Mouse (Mus musculus): Measurements from ENCODE around the gene Emilin1. TPM values are rescaled to one million over a fixed set of nuclear protein-coding genes. Genes with fewer than 3 reads are reported as not detected.
A peak's percentile ranks its signal among the peaks of the same experiment; 100 is the strongest.

Gene Emilin1
- polyA plus RNA-seq, 1 experiment from 2014 or later: 173 TPM

GRCm38 (mm10) chr5:30889088-30889754 lies 24.0 kb upstream of the Emilin1 start:
- under 1% methylated on average over 24 of the region's 42 CpGs for WGBS
- Histone ChIP-seq H3K4me1 (ENCODE audit: control insufficient read depth, insufficient read depth, low read length) (peaks cover 18% of the 10 kb centered on the region), H3K4me2 (ENCODE audit: low read depth, low read length) (peak overlapping the region; percentile 88), H3K9ac (ENCODE audit: low read depth, low read length) (peak overlapping the region; percentile 89), H3K27ac (ENCODE audit: low read length) (peak overlapping the region; percentile 98), H3K36me3 (ENCODE audit: control insufficient read depth, insufficient read depth, low read length) (peaks cover 13% of the 10 kb centered on the region), H3K9me3 (ENCODE audit: control insufficient read depth, low read length) (no peaks in the 10 kb centered on the region), H3K27me3 (replicated peaks; ENCODE audit: control insufficient read depth, insufficient read depth, low read length) (no peaks in the 10 kb centered on the region), H3K4me3 (ENCODE audit: low read length) (peak overlapping the region; percentile 87)
- peak; percentile 32 for ATAC-seq

DNA sequence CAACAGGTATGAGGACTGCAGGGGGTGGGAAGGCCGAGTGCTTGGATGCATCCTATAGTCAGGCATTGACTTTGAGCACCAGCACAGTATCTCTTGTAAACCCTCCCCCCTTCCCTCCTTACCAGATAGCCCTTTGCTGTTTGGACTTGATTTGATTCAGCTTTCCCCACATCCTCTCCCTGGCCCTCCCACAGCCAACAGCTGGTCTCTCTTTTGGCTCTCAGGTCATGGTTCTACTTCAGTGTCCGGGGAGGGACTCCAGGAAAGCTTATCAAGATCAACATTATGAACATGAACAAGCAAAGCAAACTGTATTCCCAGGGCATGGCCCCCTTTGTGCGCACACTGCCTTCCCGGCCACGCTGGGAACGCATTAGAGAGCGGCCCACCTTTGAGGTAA lies 22.8 kb upstream of the Emilin1 start:
- WGBS: 64% methylated on average over 7 of the region's 7 CpGs
- H3K9me3 ChIP-seq (ENCODE audit: control insufficient read depth, low read length): no peaks in the 10 kb centered on the region
- H3K36me3 ChIP-seq (ENCODE audit: control insufficient read depth, insufficient read depth, low read length): peaks cover 13% of the 10 kb centered on the region
- peaks cover 18% of the 10 kb centered on the region for H3K4me1 ChIP-seq (ENCODE audit: control insufficient read depth, insufficient read depth, low read length)
- H3K4me2 ChIP-seq (ENCODE audit: low read depth, low read length): peak overlapping the region; percentile 88
- H3K27ac ChIP-seq (ENCODE audit: low read length): peak overlapping the region; percentile 39
- peak overlapping the region; percentile 87; the same call in 1 of the 2 replicates for H3K4me3 ChIP-seq (ENCODE audit: low read length)
- ATAC-seq: no peak
- peak overlapping the region; percentile 89; the same call in 1 of the 2 replicates for H3K9ac ChIP-seq (ENCODE audit: low read depth, low read length)
- H3K27me3 ChIP-seq (replicated peaks; ENCODE audit: control insufficient read depth, insufficient read depth, low read length): no peaks in the 10 kb centered on the region

- no peak for ATAC-seq
- 82% methylated on average over 5 of the region's 5 CpGs for WGBS
- H3K36me3 ChIP-seq (ENCODE audit: control insufficient read depth, insufficient read depth, low read length): peaks cover 10% of the 10 kb centered on the region; the same call in 1 of the 2 replicates
These were observed 11.3 kb upstream of the Emilin1 start for GRCm38 (mm10) chr5:30901860-30902259.

GRCm38 (mm10) chr5:30907413-30908059 lies 5.7 kb upstream of the Emilin1 start, which contains the start of gene Ost4:
Gene Ost4, minus strand, starts transcription at chr5:30907788.
- Histone ChIP-seq H3K27me3 (replicated peaks; ENCODE audit: control insufficient read depth, insufficient read depth, low read length) (no peaks in the 10 kb centered on the region), H3K9me3 (ENCODE audit: control insufficient read depth, low read length) (no peaks in the 10 kb centered on the region), H3K27ac (ENCODE audit: low read length) (peak within 1 kb of the TSS; percentile 96), H3K4me3 (ENCODE audit: low read length) (peak within 1 kb of the TSS; percentile 68), H3K4me1 (ENCODE audit: control insufficient read depth, insufficient read depth, low read length) (peaks cover 58% of the 10 kb centered on the region), H3K36me3 (ENCODE audit: control insufficient read depth, insufficient read depth, low read length) (peaks cover 8% of the 10 kb centered on the region; the same call in 1 of the 2 replicates), H3K9ac (ENCODE audit: low read depth, low read length) (peak within 1 kb of the TSS; percentile 71), H3K4me2 (ENCODE audit: low read depth, low read length) (peak within 1 kb of the TSS; percentile 93)
- WGBS: under 1% methylated on average over 57 of the region's 58 CpGs
- peak; percentile 93 for ATAC-seq

More at GRCm38 (mm10) chr5:30901860-30902259, 11.3 kb upstream of the Emilin1 start:
- Histone ChIP-seq H3K4me3 (ENCODE audit: low read length) (no peak overlapping the region), H3K27ac (ENCODE audit: low read length) (no peak overlapping the region), H3K9ac (ENCODE audit: low read depth, low read length) (no peak overlapping the region), H3K4me1 (ENCODE audit: control insufficient read depth, insufficient read depth, low read length) (peaks cover 16% of the 10 kb centered on the region), H3K4me2 (ENCODE audit: low read depth, low read length) (no peak overlapping the region), H3K9me3 (ENCODE audit: control insufficient read depth, low read length) (no peaks in the 10 kb centered on the region), H3K27me3 (replicated peaks; ENCODE audit: control insufficient read depth, insufficient read depth, low read length) (no peaks in the 10 kb centered on the region)

- peak overlapping the region; percentile 81 for H3K4me2 ChIP-seq (ENCODE audit: low read depth, low read length)
- H3K4me1 ChIP-seq (ENCODE audit: control insufficient read depth, insufficient read depth, low read length): peaks cover 63% of the 10 kb centered on the region
- no peaks in the 10 kb centered on the region for H3K9me3 ChIP-seq (ENCODE audit: control insufficient read depth, low read length)
- peak overlapping the region; percentile 71 for H3K9ac ChIP-seq (ENCODE audit: low read depth, low read length)
- peaks cover 8% of the 10 kb centered on the region; the same call in 1 of the 2 replicates for H3K36me3 ChIP-seq (ENCODE audit: control insufficient read depth, insufficient read depth, low read length)
- H3K27ac ChIP-seq (ENCODE audit: low read length): peak overlapping the region; percentile 96
- peak; percentile 49 for ATAC-seq
- no peaks in the 10 kb centered on the region for H3K27me3 ChIP-seq (replicated peaks; ENCODE audit: control insufficient read depth, insufficient read depth, low read length)
- peak overlapping the region; percentile 68 for H3K4me3 ChIP-seq (ENCODE audit: low read length)
- 28% methylated on average over 13 of the region's 13 CpGs for WGBS
These were observed 4.5 kb upstream of the Emilin1 start for GRCm38 (mm10) chr5:30908426-30909299.

- Histone ChIP-seq H3K27ac (ENCODE audit: low read length) (peak overlapping the region; percentile 96), H3K27me3 (replicated peaks; ENCODE audit: control insufficient read depth, insufficient read depth, low read length) (no peaks in the 10 kb centered on the region), H3K9ac (ENCODE audit: low read depth, low read length) (peak overlapping the region; percentile 71), H3K4me2 (ENCODE audit: low read depth, low read length) (peak overlapping the region; percentile 81; the same call in 1 of the 2 replicates), H3K4me1 (ENCODE audit: control insufficient read depth, insufficient read depth, low read length) (peaks cover 63% of the 10 kb centered on the region), H3K9me3 (ENCODE audit: control insufficient read depth, low read length) (no peaks in the 10 kb centered on the region), H3K36me3 (ENCODE audit: control insufficient read depth, insufficient read depth, low read length) (peaks cover 8% of the 10 kb centered on the region; the same call in 1 of the 2 replicates), H3K4me3 (ENCODE audit: low read length) (no peak overlapping the region)
- 0 out of 2 replicates have a peak, but pooled peaks have one; percentile 1 for ATAC-seq
- WGBS: 16% methylated on average over 7 of the region's 7 CpGs
These were observed 3.9 kb upstream of the Emilin1 start for GRCm38 (mm10) chr5:30909300-30909659.

DNA sequence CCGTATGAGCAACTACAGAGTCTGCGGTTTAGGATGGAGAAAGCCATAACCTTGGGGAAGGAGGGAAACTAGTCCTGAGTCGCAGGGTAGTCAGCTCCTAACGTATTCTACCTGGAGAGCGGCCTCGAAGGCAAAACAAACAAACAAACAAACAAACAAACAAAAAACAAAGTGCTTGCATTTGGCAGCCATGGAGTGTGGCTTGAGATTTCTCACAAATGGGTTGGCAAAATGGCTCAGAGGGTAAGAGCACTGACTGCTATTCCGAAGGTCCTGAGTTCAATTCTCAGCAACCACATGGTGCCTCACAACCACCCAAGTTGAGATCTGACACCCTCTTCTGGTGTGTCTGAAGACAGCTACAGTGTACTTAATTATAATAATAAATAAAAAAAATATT lies 3.3 kb upstream of the Emilin1 start:
- H3K27me3 ChIP-seq (replicated peaks; ENCODE audit: control insufficient read depth, insufficient read depth, low read length): no peaks in the 10 kb centered on the region
- peak overlapping the region; percentile 96 for H3K27ac ChIP-seq (ENCODE audit: low read length)
- H3K36me3 ChIP-seq (ENCODE audit: control insufficient read depth, insufficient read depth, low read length): peaks cover 5% of the 10 kb centered on the region; the same call in 1 of the 2 replicates
- no peak overlapping the region for H3K9ac ChIP-seq (ENCODE audit: low read depth, low read length)
- H3K4me1 ChIP-seq (ENCODE audit: control insufficient read depth, insufficient read depth, low read length): peaks cover 64% of the 10 kb centered on the region
- no peak overlapping the region for H3K4me2 ChIP-seq (ENCODE audit: low read depth, low read length)
- H3K4me3 ChIP-seq (ENCODE audit: low read length): no peak overlapping the region
- no peaks in the 10 kb centered on the region for H3K9me3 ChIP-seq (ENCODE audit: control insufficient read depth, low read length)
- no peak for ATAC-seq
- 77% methylated on average over 7 of the region's 7 CpGs for WGBS

- Histone ChIP-seq H3K4me1 (ENCODE audit: control insufficient read depth, insufficient read depth, low read length) (peaks cover 64% of the 10 kb centered on the region), H3K4me2 (ENCODE audit: low read depth, low read length) (no peak overlapping the region), H3K36me3 (ENCODE audit: control insufficient read depth, insufficient read depth, low read length) (no peaks in the 10 kb centered on the region), H3K9me3 (ENCODE audit: control insufficient read depth, low read length) (no peaks in the 10 kb centered on the region), H3K9ac (ENCODE audit: low read depth, low read length) (peak overlapping the region; percentile 32; the same call in 1 of the 2 replicates), H3K27ac (ENCODE audit: low read length) (peak overlapping the region; percentile 93), H3K4me3 (ENCODE audit: low read length) (no peak overlapping the region), H3K27me3 (replicated peaks; ENCODE audit: control insufficient read depth, insufficient read depth, low read length) (no peaks in the 10 kb centered on the region)
- no peak for ATAC-seq
These were observed 2.7 kb upstream of the Emilin1 start for GRCm38 (mm10) chr5:30910481-30910880.

DNA sequence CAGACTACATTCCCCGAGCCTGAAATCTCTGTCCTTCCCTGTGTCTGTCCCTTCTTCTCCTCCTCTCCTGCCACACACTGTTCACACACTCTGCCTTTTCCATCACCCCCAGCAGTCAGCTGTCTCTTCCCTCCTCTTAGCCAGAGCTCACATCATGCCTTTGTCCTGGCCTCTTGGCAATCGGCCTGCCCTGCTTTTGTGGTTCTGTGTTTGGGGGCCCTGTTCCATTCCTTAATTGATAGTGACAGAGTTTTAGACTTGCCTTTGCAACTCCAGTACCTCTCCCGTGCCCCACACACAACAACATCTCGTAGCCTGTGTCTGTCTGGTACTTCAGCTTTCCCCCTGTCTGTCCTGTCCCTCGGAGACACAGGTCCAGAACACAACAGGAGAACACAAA lies 1.0 kb upstream of the Emilin1 start:
- ATAC-seq: no peak
- Histone ChIP-seq H3K36me3 (ENCODE audit: control insufficient read depth, insufficient read depth, low read length) (no peaks in the 10 kb centered on the region), H3K4me2 (ENCODE audit: low read depth, low read length) (no peak overlapping the region), H3K4me1 (ENCODE audit: control insufficient read depth, insufficient read depth, low read length) (peaks cover 63% of the 10 kb centered on the region), H3K27me3 (replicated peaks; ENCODE audit: control insufficient read depth, insufficient read depth, low read length) (no peaks in the 10 kb centered on the region), H3K9me3 (ENCODE audit: control insufficient read depth, low read length) (no peaks in the 10 kb centered on the region), H3K27ac (ENCODE audit: low read length) (peak overlapping the region; percentile 93), H3K9ac (ENCODE audit: low read depth, low read length) (peak overlapping the region; percentile 34; the same call in 1 of the 2 replicates), H3K4me3 (ENCODE audit: low read length) (no peak overlapping the region)
- 45% methylated on average over 5 of the region's 5 CpGs for WGBS
